Mouse (Mus musculus) ovary, postnatal 14 days (tissue): ENCODE measurements around the gene Fbxo40.
A peak's percentile ranks its signal among the peaks of the same experiment; 100 is the strongest.

ENCODE experiments used
- DNase-seq: peaks from one replicate; pipeline ENCODE4 v3.0.0; 2022; ENCODE audit warnings: low spot score

The Fbxo40 gene

GRCm38 (mm10) chr16:36989999-36990625 lies at the start of gene Fbxo40:
TSS of gene Fbxo40 (minus strand) at chr16:36990467.
- DNase-seq, result no peak

- no peak for DNase-seq
Observed at GRCm38 (mm10) chr16:37034751-37035150, 44.5 kb upstream of the Fbxo40 start.

GRCm38 (mm10) chr16:37031996-37032395 lies 41.7 kb upstream of the Fbxo40 start:
- DNase-seq, result no peak

GRCm38 (mm10) chr16:37027581-37027980 lies 37.3 kb upstream of the Fbxo40 start:
- no peak for DNase-seq

- DNase-seq, result no peak
Observed at GRCm38 (mm10) chr16:37012336-37012735, 22.1 kb upstream of the Fbxo40 start.

GRCm38 (mm10) chr16:37011922-37012289 lies 21.6 kb upstream of the Fbxo40 start:
- no peak for DNase-seq

GRCm38 (mm10) chr16:37011061-37011921 lies 21.0 kb upstream of the Fbxo40 start, which contains the start of gene Polq:
TSS of gene Polq (plus strand) at chr16:37011786.
- peak; percentile 93 for DNase-seq

GRCm38 (mm10) chr16:37010370-37010769 lies 20.1 kb upstream of the Fbxo40 start:
- DNase-seq, result peak; percentile 18

- no peak for DNase-seq
Observed at GRCm38 (mm10) chr16:37009262-37009661, 19.0 kb upstream of the Fbxo40 start.

- no peak for DNase-seq
Observed at GRCm38 (mm10) chr16:36999366-36999972, 9.2 kb upstream of the Fbxo40 start.

GRCm38 (mm10) chr16:36997650-36998049 lies 7.4 kb upstream of the Fbxo40 start:
- no peak for DNase-seq

GRCm38 (mm10) chr16:36989493-36989892 lies 774 bp downstream of the Fbxo40 start:
- DNase-seq, result no peak

- no peak for DNase-seq
Observed at GRCm38 (mm10) chr16:36988066-36988465, 2.2 kb downstream of the Fbxo40 start.

GRCm38 (mm10) chr16:36987399-36987798 lies 2.9 kb downstream of the Fbxo40 start:
- no peak for DNase-seq

GRCm38 (mm10) chr16:36985636-36986042 lies 4.6 kb downstream of the Fbxo40 start:
- no peak for DNase-seq

- no peak for DNase-seq
Observed at GRCm38 (mm10) chr16:36983796-36984195, 6.5 kb downstream of the Fbxo40 start.

GRCm38 (mm10) chr16:36979127-36979526 lies 11.1 kb downstream of the Fbxo40 start:
- DNase-seq, result no peak

- no peak for DNase-seq
Observed at GRCm38 (mm10) chr16:36963415-36963814, 26.9 kb downstream of the Fbxo40 start.

- no peak for DNase-seq
Observed at GRCm38 (mm10) chr16:36955106-36955505, 35.2 kb downstream of the Fbxo40 start.

GRCm38 (mm10) chr16:36951029-36951428 lies 39.2 kb downstream of the Fbxo40 start:
- DNase-seq, result no peak

- no peak for DNase-seq
Observed at GRCm38 (mm10) chr16:36949614-36950336, 40.5 kb downstream of the Fbxo40 start.

GRCm38 (mm10) chr16:36947646-36948197 lies 42.5 kb downstream of the Fbxo40 start:
- no peak for DNase-seq
